Mouse (Mus musculus) adrenal gland, adult 8-10 months (tissue): ENCODE measurements around the gene Cradd. TPM values are rescaled to one million over a fixed set of nuclear protein-coding genes. Genes with fewer than 3 reads are reported as not detected.

Experiments
- DNase-seq: peaks from one replicate; pipeline ENCODE4 v3.0.0; 2022
- total RNA-seq, 4 experiments: library from RNA; stranded (reverse); gene quantifications; 2 replicates each; pipeline ENCODE4 v1.2.4; 2022

The Cradd gene
- total RNA-seq, 4 experiments from 2014 or later = 9.5 to 16.5 (median 13.2) TPM

- no peak for DNase-seq
Observed at GRCm38 (mm10) chr10:95304240-95304639, 19.7 kb downstream of the Cradd start.

GRCm38 (mm10) chr10:95302211-95303163 is 21.4 kb downstream of the Cradd start:
- no peak for DNase-seq

DNA sequence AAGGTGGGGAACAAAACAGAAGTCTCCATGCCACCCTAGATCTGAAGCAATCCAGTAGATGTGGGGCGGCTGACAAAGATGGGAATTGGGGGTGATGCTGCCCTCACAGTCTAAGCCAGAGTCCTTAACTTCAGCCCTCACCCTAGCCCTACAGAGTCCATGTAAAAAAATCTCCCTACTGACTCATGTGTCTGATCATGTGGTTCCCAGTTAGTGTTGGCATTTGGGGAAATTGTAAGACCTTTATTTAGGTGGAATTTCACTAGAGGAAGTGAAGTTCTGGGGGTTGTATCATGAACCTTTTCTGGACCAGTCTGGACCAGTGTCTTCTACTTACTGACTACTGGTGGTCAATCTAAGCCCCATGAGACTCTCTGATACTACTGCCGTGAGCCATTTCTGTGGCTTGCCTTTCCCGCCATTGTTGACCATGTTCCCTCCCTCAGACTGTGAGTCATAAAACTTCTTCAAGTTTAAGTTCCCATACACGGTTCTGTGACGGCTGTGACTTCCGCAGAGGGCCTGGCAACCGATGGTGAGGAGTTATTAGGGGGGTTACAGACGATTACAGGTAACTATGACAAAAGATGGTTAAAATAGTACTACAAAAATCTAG is 23.6 kb downstream of the Cradd start:
- DNase-seq = no peak

GRCm38 (mm10) chr10:95299808-95300133 is 24.2 kb downstream of the Cradd start:
- no peak for DNase-seq

DNA sequence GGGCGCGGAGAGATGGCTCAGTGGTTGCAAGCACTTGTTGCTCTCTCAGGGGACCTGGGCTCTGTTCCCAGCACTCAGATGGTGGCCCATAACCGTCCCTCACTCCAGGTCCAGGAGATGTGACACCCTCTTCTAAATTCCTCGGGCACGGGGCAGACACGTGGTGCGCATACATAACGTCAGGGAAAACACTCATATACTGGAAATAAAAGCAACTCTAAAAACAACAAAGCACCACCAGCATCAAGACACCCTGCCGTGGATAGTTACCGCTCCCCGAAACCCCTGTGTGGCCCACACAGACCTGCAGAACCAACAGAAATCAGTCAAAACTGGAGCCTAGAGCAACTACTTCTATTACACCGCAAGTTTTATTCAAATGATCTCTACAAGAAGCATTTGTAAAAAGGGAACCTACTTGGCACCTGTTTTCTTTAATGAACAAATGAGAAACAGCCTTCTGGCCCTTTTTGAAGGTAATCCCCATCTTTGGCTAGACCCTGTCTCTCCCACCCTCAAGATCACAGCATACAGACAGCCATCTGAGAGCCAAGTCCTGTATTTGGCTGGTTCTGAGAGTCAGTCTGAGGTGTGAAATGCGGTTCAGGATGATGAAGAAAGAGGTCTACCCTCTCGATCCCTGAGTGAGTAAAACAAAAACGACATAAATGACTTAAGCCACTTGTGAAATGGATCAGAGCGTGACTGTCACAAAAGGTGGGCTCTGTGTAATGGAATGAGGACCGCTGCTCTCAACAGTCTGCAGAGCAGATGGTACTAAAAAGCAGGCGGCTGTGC is 24.7 kb downstream of the Cradd start:
- no peak for DNase-seq

DNA sequence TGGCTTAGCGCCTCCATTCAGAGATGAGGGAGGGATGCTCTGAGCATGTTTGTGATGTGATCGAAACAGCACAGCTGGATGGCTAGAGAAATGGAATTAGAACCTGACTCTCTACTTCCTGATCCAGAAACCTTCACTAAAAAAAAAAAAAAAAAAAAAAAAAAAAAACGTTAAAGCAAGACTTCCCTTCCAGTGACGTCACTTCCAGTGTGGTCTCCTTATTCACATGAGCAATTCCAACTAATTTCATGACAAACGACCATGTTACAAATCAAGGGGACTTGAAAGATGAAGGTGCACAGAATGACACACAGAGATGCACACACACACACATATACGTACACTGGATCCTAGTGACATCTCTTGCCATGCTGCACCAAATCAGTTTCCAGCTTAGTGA is 25.4 kb downstream of the Cradd start:
- DNase-seq = no peak

GRCm38 (mm10) chr10:95297690-95298104 is 26.2 kb downstream of the Cradd start:
- DNase-seq = no peak

DNA sequence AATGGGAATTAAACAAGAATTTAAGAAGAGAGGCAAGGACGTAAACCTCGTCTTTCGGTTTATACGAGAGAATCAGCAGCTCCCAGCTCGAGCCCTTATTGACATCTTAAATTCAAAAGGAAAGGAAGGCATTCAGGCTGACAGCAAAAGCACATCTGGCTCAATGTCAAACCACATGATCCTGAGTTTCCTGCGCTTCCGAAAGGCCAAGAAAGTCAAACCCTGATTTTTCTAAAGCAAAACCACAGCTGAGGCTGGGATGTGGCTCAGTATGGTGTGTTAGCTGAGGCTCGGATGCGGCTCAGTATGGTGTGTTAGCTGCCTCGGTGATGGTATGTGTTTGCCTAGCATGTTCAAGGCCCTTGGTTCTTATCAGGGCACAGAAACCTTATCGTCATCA is 26.9 kb downstream of the Cradd start:
- no peak for DNase-seq

DNA sequence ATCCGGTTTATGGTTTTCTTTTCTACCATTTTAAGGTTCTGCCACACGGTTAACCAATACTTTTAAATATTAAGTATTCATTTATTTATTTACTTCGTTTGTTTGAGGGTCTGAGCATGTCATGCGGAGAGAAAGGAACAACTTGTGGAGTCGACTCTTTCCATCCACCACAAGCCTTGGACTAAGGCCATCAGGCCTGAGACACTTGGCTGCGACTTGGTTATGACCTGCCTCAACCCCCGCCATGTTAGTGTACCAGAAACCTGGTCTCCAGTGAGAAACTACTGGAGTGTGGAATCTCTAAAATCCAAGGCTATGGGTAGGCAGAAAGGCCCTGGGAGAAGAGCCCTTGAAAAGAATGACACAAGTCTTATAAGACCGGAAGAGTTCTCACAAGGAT is 30.7 kb downstream of the Cradd start:
- DNase-seq = no peak

GRCm38 (mm10) chr10:95292269-95292668 is 31.7 kb downstream of the Cradd start:
- no peak for DNase-seq

- no peak for DNase-seq
Observed at GRCm38 (mm10) chr10:95291133-95291876, 32.6 kb downstream of the Cradd start.

- no peak for DNase-seq
Observed at GRCm38 (mm10) chr10:95289819-95290218, 34.1 kb downstream of the Cradd start.

DNA sequence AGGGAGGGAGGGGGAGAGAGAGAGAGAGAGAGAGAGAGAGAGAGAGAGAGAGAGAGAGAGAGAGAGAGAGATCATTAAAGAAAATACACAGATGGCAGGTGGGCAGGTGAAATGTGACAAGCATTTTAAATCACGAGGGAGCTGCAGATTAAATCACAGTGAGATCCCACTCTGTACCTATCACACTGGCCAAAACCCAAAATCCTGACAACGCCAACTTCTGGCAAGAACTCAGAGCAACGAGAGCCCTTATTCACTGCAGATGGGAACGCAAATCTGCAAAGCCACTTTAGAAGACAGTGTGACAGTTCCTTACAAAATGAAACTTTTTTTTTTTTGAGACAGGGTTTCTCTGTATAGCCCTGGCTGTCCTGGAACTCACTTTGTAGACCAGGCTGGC is 35.7 kb downstream of the Cradd start:
- no peak for DNase-seq

DNA sequence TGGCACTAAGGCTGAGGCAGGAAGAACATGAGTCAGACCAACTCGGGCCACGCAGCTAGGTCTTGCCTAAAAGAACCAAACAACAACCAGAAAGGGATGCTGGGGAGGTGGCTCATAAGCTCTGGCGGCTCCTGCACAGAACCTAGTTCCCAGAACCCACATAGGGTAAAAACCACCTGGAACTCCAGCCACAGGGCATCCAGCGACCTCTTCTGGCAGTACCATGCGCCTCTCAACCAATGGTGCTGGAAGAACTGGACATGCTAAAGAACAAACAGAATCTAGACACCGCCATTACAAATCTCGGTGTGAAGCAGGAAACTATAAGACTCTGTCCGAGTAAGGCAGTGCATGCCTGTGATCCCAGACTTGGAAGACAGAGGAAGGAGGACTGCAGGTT is 36.6 kb downstream of the Cradd start:
- no peak for DNase-seq

DNA sequence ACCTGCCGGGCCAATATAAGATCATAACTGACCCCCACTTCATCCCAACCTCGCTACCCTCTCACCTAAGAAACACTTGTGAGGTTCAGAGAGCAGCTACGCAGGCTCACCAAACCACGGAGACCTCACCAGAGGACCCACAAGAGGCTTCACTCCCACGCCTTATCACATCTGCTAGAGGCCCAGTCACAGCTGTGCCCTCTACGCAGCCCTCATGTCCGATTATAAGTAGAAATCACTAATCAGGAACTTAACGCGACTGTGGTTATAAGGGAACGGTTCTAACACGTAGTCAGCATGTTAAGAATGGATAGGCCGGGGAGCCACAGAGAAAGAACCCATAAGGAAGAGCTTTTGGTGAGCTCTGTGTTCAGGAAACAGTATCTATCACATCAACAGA is 40.5 kb downstream of the Cradd start:
- no peak for DNase-seq

DNA sequence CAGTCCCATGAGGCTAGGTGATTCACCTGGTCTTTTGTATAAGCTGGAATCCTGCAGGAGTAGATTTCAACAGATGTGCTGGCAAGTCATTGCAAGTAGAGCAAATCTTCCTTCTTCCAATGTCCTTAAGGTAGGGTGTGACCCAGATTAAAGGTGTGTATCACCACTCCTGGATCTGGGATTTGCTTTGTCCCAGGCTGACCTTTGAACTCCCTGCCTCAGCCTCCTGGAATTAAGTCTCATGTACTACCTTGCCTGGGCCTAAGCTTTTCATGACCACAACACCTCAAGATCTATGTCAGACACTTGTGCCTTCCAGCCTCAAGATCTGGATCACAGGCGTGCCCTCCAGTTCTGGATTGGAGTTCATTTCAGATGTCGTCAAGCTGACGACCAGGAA is 41.9 kb downstream of the Cradd start:
- no peak for DNase-seq

DNA sequence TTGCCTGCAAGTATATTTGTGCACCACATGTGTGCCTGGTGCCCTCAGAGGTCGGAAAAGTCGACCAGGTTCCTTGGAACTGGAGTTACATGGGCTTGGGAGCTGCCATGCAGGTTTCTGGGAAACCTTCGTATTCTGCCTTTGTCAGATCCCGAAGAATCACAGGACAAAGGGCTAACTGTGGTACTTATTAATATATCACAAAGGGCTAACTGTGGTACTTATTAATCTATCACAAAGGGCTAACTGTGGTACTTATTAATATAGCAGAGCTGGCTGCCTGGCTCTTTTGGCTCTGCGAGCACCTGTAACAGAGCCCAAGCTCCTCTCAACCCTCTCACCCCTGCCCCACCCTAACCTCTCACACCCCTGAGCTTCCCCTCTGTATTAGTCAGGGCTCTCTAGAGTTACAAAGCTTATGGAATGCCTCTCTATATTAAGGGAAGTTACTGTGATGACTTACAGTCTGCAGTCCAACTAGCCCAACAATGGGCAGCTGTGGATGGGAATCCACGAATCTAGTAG is 42.4 kb downstream of the Cradd start:
- no peak for DNase-seq

GRCm38 (mm10) chr10:95280327-95280726 is 43.6 kb downstream of the Cradd start:
- DNase-seq = no peak

DNA sequence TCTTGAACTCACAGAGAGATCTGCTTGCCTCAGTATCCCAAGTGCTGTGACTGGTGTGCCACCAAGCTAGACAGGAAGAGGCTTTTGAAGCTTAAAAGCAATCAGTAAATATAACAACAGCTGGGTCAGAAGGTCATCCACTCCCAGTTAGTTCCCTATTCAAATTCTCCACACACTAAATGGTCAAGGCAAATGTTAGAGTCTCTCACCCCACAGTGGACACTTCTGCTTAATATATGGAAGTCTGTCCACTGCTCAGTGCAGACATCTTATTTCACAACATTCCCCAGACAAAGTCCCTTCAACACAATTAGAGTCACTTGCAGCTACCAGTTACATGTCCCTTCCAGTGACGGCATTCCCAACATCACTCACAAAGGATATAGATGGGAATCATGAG is 44.5 kb downstream of the Cradd start:
- DNase-seq = no peak

- no peak for DNase-seq
Observed at GRCm38 (mm10) chr10:95278085-95278484, 45.8 kb downstream of the Cradd start.

- DNase-seq = no peak
Observed at GRCm38 (mm10) chr10:95275488-95275887, 48.4 kb downstream of the Cradd start.

DNA sequence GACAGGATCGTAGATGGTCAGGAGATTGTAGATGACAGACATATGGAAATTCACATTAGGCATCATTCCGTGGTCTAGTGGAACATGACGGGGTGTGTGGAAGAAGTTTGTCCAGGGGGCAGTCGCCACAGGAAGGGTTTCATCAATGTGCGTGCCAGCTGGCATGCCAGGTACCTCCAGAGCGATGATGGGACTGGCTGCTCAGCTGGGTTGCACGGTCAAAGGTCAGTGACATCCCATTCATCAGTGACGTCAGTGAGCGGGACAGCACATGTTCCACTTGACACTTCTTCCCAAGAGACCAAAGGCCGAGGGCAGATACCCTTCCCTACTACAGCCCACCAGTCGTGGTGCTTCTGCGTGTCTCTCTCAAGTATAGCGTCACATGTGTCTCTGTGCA is 50.7 kb downstream of the Cradd start:
- DNase-seq = no peak
